Mouse (Mus musculus): Measurements from ENCODE around the gene Pecam1.

GRCm38 (mm10) chr11:106793846-106794245 lies 43.4 kb upstream of the Pecam1 start:
- TF ChIP-seq CTCF (IDR thresholded peaks at IDR 0.05; ENCODE audit: insufficient read depth, low read depth, low read length) (no peak), POLR2A (IDR thresholded peaks at IDR 0.05; ENCODE audit: insufficient read depth, low read depth, low read length) (no peak)

Measured in olfactory bulb, adult 2 months (tissue).